Mouse (Mus musculus) thymus, postnatal 25 days (tissue): ENCODE data around the gene Rnf26.

Experiments used
- DNase-seq: peaks from one replicate; pipeline ENCODE4 v3.0.0; 2022

The Rnf26 gene

DNA sequence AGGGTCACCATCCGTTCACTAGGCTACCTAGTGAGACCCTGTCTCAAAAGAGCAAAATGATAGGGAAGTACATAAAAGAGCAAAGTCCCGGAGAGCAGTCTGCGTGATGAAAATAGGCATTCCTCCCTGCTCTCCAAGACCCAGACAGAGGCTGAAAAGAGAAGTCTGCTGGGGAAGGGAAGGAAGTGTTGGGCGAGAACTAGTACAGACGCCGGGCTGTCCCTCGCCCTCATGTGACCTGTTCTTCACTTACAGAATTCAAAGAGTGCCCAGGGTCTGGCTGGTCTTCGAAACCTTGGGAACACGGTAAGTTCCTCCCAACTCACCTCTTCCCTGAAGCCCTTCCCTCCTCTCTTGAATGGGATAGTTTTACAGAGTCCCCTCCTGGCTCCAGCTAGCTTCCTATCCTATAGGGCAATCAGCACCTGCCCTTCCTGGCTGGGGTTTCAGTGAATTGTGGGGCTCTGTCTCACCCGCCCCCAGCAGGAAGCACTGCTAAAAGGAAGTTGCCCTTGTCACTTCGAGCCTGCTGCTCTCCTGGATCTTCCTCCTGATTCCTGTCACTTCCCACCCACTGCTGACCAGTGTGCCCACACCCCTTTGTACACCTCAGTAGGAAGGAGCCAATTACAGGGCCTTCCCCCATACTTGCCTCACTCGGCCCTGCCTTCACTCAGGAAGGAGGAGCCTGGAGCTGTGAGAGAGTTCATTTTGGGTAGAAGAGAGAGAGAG lies 24.3 kb downstream of the Rnf26 start:
- DNase-seq = peak; percentile 51

DNA sequence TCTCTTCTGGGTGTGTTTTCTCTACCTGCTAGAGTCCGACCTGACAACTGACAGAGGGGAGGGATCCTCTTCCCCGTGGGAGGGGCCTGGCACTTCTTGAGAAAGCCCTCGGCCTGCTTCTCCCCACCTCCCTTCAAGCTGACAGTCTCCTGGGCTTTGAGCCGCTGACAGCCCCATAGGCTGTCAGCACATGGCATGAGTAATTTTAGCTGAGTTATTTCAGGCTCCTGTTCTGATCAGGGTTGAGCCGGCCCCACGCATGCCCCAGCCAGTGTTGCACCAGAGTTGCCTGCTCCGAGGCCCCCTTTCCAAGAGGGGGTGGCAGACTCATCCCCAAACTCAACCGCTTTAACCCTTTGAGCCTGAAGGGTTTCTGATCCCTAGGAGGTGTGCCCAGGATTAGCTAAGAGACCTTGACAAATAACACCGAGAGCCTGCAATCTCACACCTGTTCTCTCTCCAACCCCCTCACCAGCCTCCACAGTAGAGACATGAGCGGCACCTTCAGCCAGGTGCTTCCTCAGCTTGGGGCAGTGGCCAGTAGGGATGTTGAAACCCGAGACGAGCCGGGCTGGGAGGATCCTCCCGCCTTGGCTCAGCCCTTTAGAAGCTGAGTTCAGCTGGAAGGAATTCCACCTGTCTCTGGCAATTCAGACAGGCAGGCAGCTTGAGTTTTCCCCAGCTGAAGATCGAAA lies 25.4 kb downstream of the Rnf26 start:
- DNase-seq = no peak

DNA sequence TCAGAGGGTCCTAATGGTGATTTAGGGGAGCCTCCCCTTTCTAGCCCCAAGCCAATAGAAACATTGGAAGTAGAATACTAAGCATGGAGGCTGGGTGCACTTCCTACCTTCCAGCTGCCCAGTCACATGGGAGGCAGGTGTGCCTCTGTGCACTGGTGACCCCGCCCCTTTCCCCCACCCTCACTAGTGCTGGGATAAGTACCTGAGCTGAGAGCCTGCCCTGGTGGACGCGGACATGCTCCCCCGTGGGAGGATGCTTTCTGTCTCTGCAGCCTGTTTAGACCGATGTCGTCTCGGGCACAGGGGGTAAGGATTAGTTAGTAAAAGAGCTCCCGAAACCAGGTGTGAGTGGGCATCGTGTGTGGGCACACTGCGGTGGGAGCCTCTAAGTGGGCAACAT lies 26.4 kb downstream of the Rnf26 start:
- no peak for DNase-seq

DNA sequence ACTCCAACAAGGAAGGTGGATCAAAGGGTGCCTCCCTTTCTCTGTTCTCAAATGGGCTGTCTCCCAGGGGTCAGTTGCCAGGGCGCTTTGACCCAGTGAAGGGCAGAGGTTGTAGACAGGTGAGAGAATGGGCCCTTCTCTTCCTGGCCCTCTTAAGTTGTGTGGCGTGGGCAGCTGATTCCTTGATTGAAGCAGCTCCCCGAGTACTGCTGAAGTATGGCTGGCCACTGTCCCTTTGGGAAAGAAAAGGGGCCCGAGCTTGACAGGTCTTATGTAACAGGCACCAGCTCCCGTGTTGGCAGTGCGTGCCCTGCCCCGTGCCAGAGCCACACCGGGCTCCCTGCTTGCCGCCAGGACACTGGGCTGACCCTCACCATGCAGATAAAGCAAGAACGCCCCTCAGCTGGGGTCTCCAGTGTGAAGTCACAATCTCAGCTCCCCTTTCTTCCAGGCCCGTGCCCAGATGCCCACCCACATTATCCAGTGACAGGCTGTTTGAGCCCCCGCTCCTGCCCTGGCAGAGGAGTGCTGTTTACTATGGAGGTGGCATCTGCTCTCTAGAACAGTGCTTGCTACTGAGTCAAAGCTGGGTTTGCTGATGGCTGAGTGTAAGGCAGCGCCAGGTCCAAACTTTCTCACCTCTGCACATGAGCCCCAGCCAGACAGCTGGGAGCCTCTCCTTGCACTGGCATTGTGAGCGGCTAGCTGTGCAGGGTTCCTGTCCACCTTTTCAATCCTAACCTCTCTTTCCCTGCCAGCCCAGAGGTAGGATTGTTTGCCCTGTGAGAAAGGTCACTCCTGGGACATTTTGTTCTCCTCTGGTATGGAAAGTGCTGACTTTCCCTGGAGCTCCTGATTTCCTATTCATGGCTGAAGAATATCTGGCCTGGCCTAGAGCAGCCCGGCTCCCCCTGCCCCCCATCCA lies 27.3 kb downstream of the Rnf26 start:
- no peak for DNase-seq

DNA sequence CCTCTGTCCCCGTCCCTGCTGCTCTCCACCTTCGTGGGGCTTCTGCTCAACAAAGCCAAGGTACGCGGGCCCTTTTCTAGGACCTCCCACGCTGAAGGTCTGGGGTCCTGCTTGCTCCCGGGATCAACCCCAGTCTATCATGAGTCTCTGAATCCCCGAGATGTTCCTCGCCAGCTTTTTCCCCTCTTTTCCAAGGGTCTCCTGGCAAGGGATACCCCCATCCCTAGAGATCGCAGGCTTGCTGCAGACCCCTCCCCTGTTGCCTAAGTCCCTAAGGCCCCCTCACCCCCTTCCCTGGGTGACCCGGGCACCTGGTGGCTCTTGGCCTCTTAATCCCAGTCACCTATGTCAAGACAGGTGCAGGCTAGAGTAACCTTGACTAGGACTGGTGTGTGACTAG lies 28.0 kb downstream of the Rnf26 start:
- DNase-seq = no peak

DNA sequence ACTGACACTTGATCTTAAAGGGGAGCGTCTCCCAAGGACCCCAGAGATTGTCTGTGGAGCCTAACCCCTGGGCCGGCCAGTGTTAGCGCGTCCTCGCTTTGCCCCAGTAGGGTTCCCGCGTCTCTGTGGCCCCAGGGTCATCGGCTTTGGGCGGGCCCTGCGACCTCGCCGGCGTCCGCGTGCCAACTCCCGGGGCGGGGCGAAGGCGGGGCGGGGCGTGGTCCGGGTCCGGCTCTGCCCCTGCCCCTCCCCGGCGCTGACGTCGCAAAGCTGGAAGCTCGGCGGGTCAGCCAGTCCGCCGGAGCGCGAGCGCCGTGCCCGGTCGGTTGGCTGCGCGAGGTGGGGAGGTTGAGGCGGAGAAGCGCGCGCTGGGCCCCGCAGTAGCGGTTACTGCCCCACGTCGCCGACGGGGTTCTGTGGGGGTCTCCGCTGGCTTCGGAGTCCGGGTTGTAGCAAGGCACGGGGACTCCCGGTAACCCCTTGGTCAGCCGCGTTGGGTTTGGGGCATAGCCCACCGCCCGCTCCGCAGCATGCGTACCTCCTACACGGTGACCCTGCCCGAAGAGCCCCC lies 28.6 kb downstream of the Rnf26 start:
- peak; percentile 80 for DNase-seq

DNA sequence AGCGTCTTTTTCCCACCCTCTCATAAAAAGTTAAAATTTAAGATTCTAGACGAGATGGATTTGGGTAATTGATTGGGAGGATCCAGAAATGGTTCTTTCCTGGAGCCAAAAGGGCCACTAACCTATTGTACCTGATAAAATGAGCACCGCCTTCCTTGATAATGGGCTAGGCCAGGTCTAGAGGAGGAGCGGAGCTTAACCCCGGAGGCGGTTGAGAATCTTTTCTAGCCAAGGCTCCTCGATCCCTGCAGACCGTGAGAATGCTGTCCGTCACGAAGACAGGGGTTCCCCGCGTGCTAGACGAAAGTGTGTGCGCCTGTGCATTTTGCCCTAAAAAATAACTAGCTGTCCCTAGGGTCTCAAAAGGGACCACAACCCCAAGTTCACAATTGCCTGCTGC lies 29.1 kb downstream of the Rnf26 start:
- no peak for DNase-seq

DNA sequence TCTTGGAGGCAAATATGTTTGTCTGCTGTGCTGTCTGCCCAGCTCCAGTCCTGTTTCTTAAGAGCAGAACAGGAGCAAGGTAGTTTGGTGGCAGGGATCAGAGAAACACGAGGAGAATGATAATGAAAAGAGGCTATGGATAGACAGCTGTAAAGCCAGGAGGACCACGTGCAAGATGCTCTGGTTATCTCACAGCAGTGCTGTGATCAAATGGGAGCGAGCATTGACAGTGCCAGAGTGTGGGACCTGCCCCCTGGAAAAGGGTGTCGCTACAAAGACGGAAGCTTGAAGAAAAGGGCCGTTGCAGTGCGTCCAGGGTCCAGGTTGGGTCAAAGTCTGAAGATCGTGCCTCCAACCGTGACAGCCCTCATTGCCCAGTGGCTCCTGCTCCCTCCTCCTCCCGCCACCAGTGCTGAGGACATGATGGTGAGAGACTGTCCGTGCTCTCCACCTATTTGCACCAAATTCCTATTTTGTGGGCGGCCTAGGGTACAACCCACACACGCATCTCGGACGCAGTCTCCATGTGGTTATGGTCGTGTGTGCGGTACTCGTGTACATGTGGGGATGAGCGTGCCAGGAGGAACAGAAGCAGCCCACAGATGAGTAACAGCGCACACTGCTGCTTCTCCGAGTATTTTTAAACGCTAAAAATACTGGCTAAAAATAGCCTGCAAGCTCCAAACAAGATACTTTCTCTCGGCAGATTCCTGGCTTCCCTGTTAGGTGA lies 29.8 kb downstream of the Rnf26 start:
- no peak for DNase-seq

DNA sequence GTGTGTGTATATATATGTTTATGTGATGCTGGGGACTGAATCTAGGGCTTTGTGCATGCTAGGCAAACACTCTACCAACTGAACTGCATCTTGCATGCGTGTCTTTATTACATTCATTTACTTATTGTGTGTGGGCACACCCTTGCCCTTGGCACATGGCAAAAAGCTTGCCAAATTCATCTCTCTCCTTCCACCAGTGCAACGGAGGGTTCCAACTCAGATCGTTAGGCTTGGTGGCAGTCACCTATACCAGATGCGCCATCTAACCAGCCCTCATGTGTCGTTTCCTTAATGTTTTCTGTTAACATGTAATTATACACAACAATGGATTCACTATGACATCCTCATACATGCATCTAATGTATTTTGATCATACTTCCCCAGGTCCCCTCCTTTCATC lies 31.1 kb downstream of the Rnf26 start:
- DNase-seq = no peak

DNA sequence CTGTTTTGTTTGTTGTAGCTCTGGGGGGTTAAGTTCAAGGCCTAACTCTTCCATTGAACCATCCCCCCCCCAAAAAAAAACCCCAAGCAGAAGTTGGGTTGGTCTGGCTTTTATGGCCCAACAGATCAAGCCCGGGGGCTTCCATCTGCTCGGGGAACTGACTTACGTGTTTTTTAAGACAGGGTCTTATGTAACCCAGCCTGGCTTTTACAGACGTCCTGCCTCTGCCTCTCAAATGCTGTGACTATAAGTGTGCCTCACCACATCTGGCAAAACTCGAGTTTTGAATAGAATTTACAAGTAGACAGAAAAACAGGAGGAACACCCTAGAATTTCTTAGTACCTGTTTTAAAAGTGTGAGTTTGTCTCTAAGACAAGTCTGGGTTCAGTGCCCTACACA lies 31.7 kb downstream of the Rnf26 start:
- no peak for DNase-seq

DNA sequence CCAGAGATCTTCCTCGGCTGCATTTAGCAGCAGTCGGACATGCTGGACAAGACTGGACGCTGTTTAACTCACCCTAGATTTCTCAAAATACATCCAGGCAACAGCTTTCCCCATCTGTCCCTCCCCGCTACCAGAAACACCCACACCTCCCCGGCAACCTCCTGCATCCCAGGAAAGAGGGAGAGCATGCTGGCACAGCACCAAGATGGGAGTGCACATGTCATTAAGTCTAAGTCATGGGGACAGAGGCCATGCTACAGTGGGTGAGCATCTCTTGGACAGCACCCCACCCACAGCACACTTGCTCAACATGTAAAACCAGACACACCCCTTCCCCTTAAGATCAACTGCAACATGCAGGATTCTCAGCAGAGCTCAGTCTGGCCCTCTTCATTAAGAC lies 32.4 kb downstream of the Rnf26 start:
- no peak for DNase-seq

DNA sequence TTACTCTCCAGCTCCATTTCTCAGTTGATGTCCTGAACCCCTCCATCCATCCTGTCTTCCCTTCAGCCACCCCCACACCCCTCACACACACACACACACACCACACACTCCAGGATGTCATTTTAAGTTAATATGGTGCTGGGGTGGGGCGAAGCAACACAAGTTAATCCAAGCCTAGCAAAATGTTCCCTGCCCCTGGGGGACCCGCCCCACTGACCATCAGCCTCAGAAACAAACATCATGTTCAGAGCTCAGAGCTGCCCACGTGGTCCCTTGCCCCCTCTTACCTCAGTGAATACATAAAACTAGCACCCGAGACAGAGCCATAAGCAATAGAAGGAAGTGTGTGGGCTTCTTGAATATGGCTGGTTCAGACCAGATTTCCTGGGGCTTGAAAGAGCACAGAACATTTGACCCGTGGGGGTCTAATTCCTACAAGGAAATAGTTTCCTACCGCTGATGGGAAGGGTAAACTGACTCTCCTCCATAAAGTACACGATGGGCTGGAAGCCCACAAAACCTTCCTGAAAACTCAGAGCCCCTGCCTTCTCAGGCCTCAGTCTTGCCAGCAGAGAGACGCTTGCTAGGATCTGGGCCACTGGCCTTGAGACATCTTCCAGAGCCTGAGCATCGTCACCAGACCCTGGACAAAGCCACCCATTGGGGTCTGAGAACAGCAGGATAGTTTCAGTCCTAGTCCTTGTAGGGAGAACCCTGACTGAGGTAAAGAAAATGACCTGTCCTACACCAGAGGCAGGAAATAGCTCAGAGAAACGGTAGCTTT lies 33.1 kb downstream of the Rnf26 start:
- DNase-seq = no peak

DNA sequence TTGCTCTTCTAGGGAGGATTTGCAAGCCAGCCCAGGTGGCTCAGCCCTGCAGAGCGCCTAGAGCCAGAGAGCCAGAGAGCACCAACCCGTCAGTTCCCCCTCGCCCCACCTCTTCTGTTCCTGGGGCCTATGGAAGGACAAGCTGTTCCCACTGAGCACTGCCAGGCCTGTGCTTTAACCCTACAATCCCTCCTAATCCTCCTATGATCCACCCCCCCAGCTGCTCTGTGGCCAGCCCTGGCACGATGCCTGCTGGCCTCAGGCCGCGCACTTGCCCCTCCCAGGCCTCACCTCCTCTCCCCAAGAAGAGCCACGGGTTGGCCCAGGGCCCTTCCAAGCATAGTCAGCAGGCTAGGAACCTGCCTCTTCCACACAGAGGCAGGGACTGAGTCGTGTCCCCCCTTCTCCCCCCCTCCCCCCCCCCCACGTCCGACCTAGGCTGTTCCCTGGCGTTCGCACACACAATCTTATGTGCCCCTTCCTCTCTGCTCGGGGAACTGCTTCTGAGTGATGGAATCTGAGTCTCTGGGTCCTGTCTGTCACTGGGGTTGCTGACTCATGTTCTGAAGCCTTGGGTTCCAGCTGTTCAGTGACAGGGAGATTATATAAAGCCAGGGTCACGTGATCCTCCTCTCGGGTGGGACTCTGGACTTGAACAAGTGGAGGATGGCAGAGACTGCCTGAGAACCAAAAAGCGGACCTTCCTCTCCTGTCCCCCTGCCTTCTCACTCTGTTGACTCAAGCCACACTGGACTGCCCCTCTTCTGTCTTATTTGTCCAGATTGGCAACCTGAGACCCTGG lies 34.2 kb downstream of the Rnf26 start:
- no peak for DNase-seq

DNA sequence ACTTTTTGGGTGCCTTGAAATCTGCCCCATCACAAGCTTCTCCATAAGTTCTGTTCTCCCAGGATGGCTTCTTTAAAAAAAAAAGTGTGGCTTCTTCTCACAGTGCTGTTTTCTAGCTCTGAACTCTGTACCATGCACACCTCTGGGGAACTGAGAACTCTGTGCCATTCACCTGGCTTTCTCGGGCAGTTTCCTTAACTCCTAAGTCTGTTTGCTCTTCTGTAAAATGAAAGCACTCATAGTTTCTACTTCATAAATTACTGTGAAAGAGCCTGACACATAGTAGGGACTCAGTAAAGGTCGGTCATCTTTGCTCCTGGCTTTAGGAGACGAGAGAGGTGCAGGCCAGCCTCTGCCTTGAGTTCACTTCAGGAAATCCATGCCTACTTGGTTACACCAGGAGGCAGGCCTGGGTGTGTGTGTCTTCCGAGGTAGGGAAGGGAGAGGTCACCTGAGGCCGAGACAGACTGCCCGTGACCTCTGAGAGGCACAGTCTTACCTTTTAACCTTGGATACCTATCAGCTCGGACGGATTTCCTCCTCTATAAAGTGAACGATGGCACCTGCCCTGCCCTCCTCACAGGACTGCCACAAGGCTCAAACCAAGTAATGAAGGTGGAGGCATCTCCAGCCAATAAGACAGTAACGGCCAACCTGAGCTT lies 35.0 kb downstream of the Rnf26 start:
- no peak for DNase-seq

DNA sequence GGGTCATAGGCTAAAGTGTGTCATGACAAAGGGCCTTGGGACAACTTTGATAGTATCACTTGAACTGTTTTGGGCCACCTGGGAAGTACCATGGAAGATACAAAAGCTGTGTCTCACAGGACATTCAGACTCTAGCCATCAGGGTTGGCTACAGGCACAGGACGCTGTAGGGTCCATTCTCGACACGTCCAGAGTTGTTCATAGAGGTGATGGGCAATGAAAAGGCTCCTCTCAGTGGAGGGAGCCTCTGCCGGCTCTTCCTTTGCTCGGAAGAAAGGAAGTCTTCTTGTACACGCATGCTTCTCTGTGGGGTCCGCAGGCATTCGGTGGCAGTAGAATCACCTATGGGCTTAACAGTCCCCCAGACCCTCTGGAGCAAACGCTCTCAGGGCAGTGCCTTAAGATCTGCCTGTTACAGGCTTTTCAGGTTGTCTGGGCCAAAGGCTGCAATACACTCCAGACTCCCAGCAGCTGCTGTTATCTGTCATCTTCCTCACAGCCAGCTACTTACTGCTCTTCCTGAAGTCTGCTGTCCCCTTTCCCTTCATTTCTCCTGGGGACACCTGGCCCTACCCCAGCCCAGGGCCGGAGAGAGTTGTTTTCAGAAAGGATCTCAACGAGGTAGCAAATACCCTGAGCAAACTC lies 35.9 kb downstream of the Rnf26 start:
- DNase-seq = no peak

DNA sequence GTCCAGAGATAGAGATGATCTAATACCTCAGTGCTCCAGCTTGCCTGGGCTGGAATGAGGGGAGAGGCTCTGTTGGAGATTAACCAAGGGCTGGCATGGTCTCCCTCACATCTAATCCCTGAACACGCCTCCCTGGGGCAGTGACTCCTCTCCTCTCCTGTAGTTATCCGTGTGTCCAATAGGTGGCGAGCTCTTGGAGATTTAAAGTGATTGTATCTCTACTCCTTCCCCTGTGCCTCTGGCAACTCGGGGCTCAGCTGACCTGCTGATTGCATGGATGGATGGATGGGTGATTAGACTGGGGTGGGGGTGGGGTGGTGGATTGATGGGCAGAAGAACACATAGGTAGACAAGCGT lies 36.6 kb downstream of the Rnf26 start:
- DNase-seq = peak; percentile 53

DNA sequence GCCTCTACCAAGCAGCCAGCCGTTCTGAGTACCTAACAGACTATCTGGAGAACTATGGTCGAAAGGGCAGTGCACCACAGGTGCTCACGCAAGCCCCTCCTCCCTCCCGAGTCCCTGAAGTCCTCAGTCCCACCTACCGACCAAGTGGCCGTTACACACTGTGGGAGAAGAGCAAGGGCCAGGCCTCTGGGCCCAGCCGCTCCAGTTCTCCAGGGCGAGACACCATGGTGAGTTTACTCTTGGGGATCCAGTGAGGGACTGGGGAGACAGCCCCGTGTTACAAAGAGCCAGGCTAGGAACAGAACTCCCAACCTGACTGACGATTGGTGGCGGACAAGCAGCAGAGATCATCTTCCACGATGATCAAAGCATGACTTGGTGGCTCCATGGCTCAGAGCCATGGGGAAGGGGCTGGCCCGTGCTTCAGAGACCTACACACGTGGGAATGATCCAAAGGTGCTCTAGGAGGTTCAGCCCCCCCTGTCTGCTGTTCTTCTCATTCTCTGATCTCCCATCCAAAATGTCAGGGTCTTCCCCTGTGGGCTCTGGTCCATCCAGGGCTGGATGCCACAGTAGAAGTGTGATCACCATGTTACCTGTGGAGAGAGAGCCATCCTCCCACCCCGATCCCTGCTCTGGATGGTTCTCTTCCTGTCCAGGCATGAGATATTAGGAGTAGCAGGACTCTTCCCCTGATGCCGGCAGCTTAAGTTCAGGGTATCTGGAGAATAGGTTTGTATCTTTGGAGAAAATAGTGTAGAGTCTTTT lies 37.1 kb downstream of the Rnf26 start:
- DNase-seq = no peak

DNA sequence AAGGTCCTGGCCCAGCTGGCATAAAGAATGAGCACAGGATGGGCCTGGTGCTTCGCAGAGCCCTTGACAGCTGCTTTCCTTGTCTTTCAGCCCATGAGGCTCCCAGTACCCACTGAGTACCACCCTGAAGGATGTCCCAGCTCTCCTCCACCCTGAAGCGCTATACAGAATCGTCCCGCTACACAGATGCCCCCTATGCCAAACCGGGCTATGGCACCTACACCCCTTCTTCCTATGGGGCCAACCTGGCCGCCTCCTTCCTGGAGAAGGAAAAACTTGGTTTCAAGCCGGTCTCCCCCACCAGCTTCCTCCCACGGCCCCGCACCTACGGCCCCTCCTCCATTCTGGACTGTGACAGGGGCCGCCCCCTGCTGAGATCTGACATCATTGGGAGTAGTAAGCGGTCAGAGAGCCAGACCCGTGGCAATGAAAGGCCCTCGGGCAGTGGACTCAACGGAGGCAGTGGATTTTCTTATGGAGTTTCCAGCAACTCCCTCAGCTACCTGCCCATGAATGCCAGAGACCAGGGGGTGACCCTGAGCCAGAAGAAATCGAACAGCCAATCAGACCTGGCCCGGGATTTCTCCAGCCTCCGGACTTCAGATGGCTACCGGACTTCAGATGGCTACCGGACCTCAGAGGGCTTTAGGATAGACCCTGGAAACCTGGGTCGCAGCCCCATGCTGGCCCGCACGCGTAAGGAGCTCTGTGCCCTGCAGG lies 37.9 kb downstream of the Rnf26 start:
- DNase-seq = no peak
